Mouse (Mus musculus): ENCODE data around the gene Tmem170. TPM values are rescaled to one million over a fixed set of nuclear protein-coding genes. Genes with fewer than 3 reads are reported as not detected.

The Tmem170 gene
- total RNA-seq, 1 experiment, result 12.1 TPM

- no peak overlapping the region for H3K27ac ChIP-seq (ENCODE audit: insufficient read depth, low read depth, low read length, poor library complexity, severe bottlenecking)
- H3K4me3 ChIP-seq (ENCODE audit: insufficient read depth in 1 of 2, low read depth in 1 of 2, low read length in 2 of 2, poor library complexity in 1 of 2, severe bottlenecking in 1 of 2), result no peak overlapping the region
- H3K4me1 ChIP-seq (ENCODE audit: control insufficient read depth in 2 of 2, insufficient read depth in 2 of 2, low read length in 2 of 2, poor library complexity in 1 of 2), result peaks cover 9 to 11% of the 10 kb centered on the region in 2 experiments; a peak in 3 of 4 replicates
- H3K36me3 ChIP-seq (ENCODE audit: control insufficient read depth, insufficient read depth, low read length, poor library complexity, severe bottlenecking), result no peaks in the 10 kb centered on the region
- no peak for DNase-seq (ENCODE audit: low read depth, low spot score)
- H3K9ac ChIP-seq (ENCODE audit: insufficient read depth, low read depth, low read length, poor library complexity, severe bottlenecking), result no peak overlapping the region
- no peaks in the 10 kb centered on the region for H3K9me3 ChIP-seq (ENCODE audit: control insufficient read depth, insufficient read depth, low read depth, low read length)
- in situ Hi-C loops (cut with MboI; ENCODE audit: low sequenced_read_pairs in 2 of 2, unreplicated experiment in 2 of 2), result no loop called here
- TF ChIP-seq CHD2 (IDR thresholded peaks at IDR 0.05; ENCODE audit: low read depth, low read length) (no peak), HCFC1 (IDR thresholded peaks at IDR 0.05; ENCODE audit: borderline replicate concordance, insufficient read depth, low read length) (no peak), ZC3H11A (IDR thresholded peaks at IDR 0.05; ENCODE audit: borderline replicate concordance, low read depth, low read length) (no peak), ZNF384 (IDR thresholded peaks at IDR 0.05; ENCODE audit: low read depth, low read length) (no peak), MAFK (IDR thresholded peaks at IDR 0.05; ENCODE audit: insufficient read depth, low read depth, low read length) (no peak)
Measured at GRCm38 (mm10) chr8:111888091-111888650, 11.6 kb upstream of the Tmem170 start.

GRCm38 (mm10) chr8:111887479-111887878 is 10.9 kb upstream of the Tmem170 start:
- Histone ChIP-seq H3K9me3 (ENCODE audit: control insufficient read depth, insufficient read depth, low read depth, low read length) (no peaks in the 10 kb centered on the region), H3K36me3 (ENCODE audit: control insufficient read depth, insufficient read depth, low read length, poor library complexity, severe bottlenecking) (no peaks in the 10 kb centered on the region), H3K4me3 (ENCODE audit: insufficient read depth in 1 of 2, low read depth in 1 of 2, low read length in 2 of 2, poor library complexity in 1 of 2, severe bottlenecking in 1 of 2) (no peak overlapping the region), H3K4me1 (ENCODE audit: control insufficient read depth in 2 of 2, insufficient read depth in 2 of 2, low read length in 2 of 2, poor library complexity in 1 of 2) (peaks cover 9% of the 10 kb centered on the region in 2 experiments; a peak in 3 of 4 replicates), H3K27ac (ENCODE audit: insufficient read depth, low read depth, low read length, poor library complexity, severe bottlenecking) (no peak overlapping the region), H3K9ac (ENCODE audit: insufficient read depth, low read depth, low read length, poor library complexity, severe bottlenecking) (no peak overlapping the region)
- DNase-seq (ENCODE audit: low read depth, low spot score), result no peak
- TF ChIP-seq MAFK (IDR thresholded peaks at IDR 0.05; ENCODE audit: insufficient read depth, low read depth, low read length) (no peak), CHD2 (IDR thresholded peaks at IDR 0.05; ENCODE audit: low read depth, low read length) (no peak), HCFC1 (IDR thresholded peaks at IDR 0.05; ENCODE audit: borderline replicate concordance, insufficient read depth, low read length) (no peak), ZC3H11A (IDR thresholded peaks at IDR 0.05; ENCODE audit: borderline replicate concordance, low read depth, low read length) (no peak), ZNF384 (IDR thresholded peaks at IDR 0.05; ENCODE audit: low read depth, low read length) (no peak)
- in situ Hi-C loops (cut with MboI; ENCODE audit: low sequenced_read_pairs in 2 of 2, unreplicated experiment in 2 of 2), result no loop called here

GRCm38 (mm10) chr8:111883615-111884014 is 7.1 kb upstream of the Tmem170 start:
- Histone ChIP-seq H3K4me3 (ENCODE audit: insufficient read depth in 1 of 2, low read depth in 1 of 2, low read length in 2 of 2, poor library complexity in 1 of 2, severe bottlenecking in 1 of 2) (no peak overlapping the region), H3K9ac (ENCODE audit: insufficient read depth, low read depth, low read length, poor library complexity, severe bottlenecking) (no peak overlapping the region), H3K27ac (ENCODE audit: insufficient read depth, low read depth, low read length, poor library complexity, severe bottlenecking) (no peak overlapping the region), H3K36me3 (ENCODE audit: control insufficient read depth, insufficient read depth, low read length, poor library complexity, severe bottlenecking) (no peaks in the 10 kb centered on the region), H3K4me1 (ENCODE audit: control insufficient read depth in 2 of 2, insufficient read depth in 2 of 2, low read length in 2 of 2, poor library complexity in 1 of 2) (peaks cover 2% of the 10 kb centered on the region in 2 experiments; a peak in 2 of 4 replicates), H3K9me3 (ENCODE audit: control insufficient read depth, insufficient read depth, low read depth, low read length) (no peaks in the 10 kb centered on the region)
- no peak for DNase-seq (ENCODE audit: low read depth, low spot score)
- TF ChIP-seq MAFK (IDR thresholded peaks at IDR 0.05; ENCODE audit: insufficient read depth, low read depth, low read length) (no peak), CHD2 (IDR thresholded peaks at IDR 0.05; ENCODE audit: low read depth, low read length) (no peak), HCFC1 (IDR thresholded peaks at IDR 0.05; ENCODE audit: borderline replicate concordance, insufficient read depth, low read length) (no peak), ZNF384 (IDR thresholded peaks at IDR 0.05; ENCODE audit: low read depth, low read length) (no peak), ZC3H11A (IDR thresholded peaks at IDR 0.05; ENCODE audit: borderline replicate concordance, low read depth, low read length) (no peak)
- in situ Hi-C loops (cut with MboI; ENCODE audit: low sequenced_read_pairs in 2 of 2, unreplicated experiment in 2 of 2), result no loop called here

GRCm38 (mm10) chr8:111881591-111881990 is 5.0 kb upstream of the Tmem170 start:
- H3K27ac ChIP-seq (ENCODE audit: insufficient read depth, low read depth, low read length, poor library complexity, severe bottlenecking), result no peak overlapping the region
- peaks cover 0 to 2% of the 10 kb centered on the region in 2 experiments; a peak in 1 of 4 replicates for H3K4me1 ChIP-seq (ENCODE audit: control insufficient read depth in 2 of 2, insufficient read depth in 2 of 2, low read length in 2 of 2, poor library complexity in 1 of 2)
- no peaks in the 10 kb centered on the region for H3K36me3 ChIP-seq (ENCODE audit: control insufficient read depth, insufficient read depth, low read length, poor library complexity, severe bottlenecking)
- H3K9ac ChIP-seq (ENCODE audit: insufficient read depth, low read depth, low read length, poor library complexity, severe bottlenecking), result no peak overlapping the region
- DNase-seq (ENCODE audit: low read depth, low spot score), result peak; percentile 47
- no peaks in the 10 kb centered on the region for H3K9me3 ChIP-seq (ENCODE audit: control insufficient read depth, insufficient read depth, low read depth, low read length)
- no peak overlapping the region for H3K4me3 ChIP-seq (ENCODE audit: insufficient read depth in 1 of 2, low read depth in 1 of 2, low read length in 2 of 2, poor library complexity in 1 of 2, severe bottlenecking in 1 of 2)
- TF ChIP-seq ZC3H11A (IDR thresholded peaks at IDR 0.05; ENCODE audit: borderline replicate concordance, low read depth, low read length) (no peak), CHD2 (IDR thresholded peaks at IDR 0.05; ENCODE audit: low read depth, low read length) (no peak), ZNF384 (IDR thresholded peaks at IDR 0.05; ENCODE audit: low read depth, low read length) (no peak), MAFK (IDR thresholded peaks at IDR 0.05; ENCODE audit: insufficient read depth, low read depth, low read length) (no peak), HCFC1 (IDR thresholded peaks at IDR 0.05; ENCODE audit: borderline replicate concordance, insufficient read depth, low read length) (no peak)
- in situ Hi-C loops (cut with MboI; ENCODE audit: low sequenced_read_pairs in 2 of 2, unreplicated experiment in 2 of 2), result no loop called here
